Mouse (Mus musculus) forebrain, embryonic 14.5 days (tissue): ENCODE data around the gene Grem2. TPM values are rescaled to one million over a fixed set of nuclear protein-coding genes. Genes with fewer than 3 reads are reported as not detected.

Experiments
- ATAC-seq: fragments of 200-750 bp; cut with Nextera tagmentation; 2 replicates; pipeline ENCODE4 v1.8.0; 2017; ENCODE audit warnings: mild to moderate bottlenecking, moderate library complexity
- DNase-seq: peaks from one replicate; pipeline ENCODE4 v3.0.0-alpha.2; 2015; ENCODE audit warnings: low spot score
- H3K27ac ChIP-seq: fragments of 300-500 bp; sonication (generic); 2 replicates; pipeline ENCODE4 v1.5.1; 2014; ENCODE audit warnings: low read depth, mild to moderate bottlenecking, control low read depth, low read length, moderate library complexity
- H3K27me3 ChIP-seq: fragments of 300-500 bp; sonication (generic); replicated peaks from 2 replicates; pipeline ENCODE4 v1.6.1; 2014; ENCODE audit warnings: low read length, control low read depth, mixed read lengths; ENCODE audit not compliant: control insufficient read depth, insufficient read depth
- H3K36me3 ChIP-seq: fragments of 300-500 bp; sonication (generic); 2 replicates; pipeline ENCODE4 v1.6.1; 2014; ENCODE audit warnings: low read length, control low read depth; ENCODE audit not compliant: control insufficient read depth, insufficient read depth
- H3K4me1 ChIP-seq: fragments of 300-500 bp; sonication (generic); 2 replicates; pipeline ENCODE4 v1.6.1; 2014; ENCODE audit warnings: antibody characterized with exemption, low read length, control low read depth; ENCODE audit not compliant: control insufficient read depth, insufficient read depth
- H3K4me2 ChIP-seq: fragments of 300-500 bp; sonication (generic); 2 replicates; pipeline ENCODE4 v1.6.1; 2014; ENCODE audit warnings: mild to moderate bottlenecking, control low read depth, low read length
- H3K4me3 ChIP-seq: fragments of 300-500 bp; sonication (generic); 2 replicates; pipeline ENCODE4 v1.5.1; 2014; ENCODE audit warnings: low read depth, low read length, control low read depth
- H3K9ac ChIP-seq: fragments of 300-500 bp; sonication (generic); 2 replicates; pipeline ENCODE4 v1.6.1; 2014; ENCODE audit warnings: mild to moderate bottlenecking, low read length, control low read depth, moderate library complexity
- H3K9me3 ChIP-seq: fragments of 300-500 bp; sonication (generic); replicated peaks from 2 replicates; pipeline ENCODE4 v1.6.1; 2016; ENCODE audit warnings: low read length, control low read depth, mixed read lengths; ENCODE audit not compliant: control insufficient read depth
- WGBS: fragments of 180-500 bp; shearing (Covaris S2); extraction: QIAGEN DNeasy Blood & Tissue Kit; methylation state at CpG from one replicate; pipeline ENCODE4 v1.1.7; 2014; 5-methylcytosine and 5-hydroxymethylcytosine counted together
- polyA plus RNA-seq: library from polyadenylated mRNA; unstranded; fragments of >200 nt; fragmentation: Nextera tagmentation; extraction: Ambion mirVana; gene quantifications from 2 replicates; pipeline ENCODE4 v1.2.1, GENCODE M21; 2014

Grem2 gene
- polyA plus RNA-seq, 1 experiment from 2014 or later: 0.43 TPM

DNA sequence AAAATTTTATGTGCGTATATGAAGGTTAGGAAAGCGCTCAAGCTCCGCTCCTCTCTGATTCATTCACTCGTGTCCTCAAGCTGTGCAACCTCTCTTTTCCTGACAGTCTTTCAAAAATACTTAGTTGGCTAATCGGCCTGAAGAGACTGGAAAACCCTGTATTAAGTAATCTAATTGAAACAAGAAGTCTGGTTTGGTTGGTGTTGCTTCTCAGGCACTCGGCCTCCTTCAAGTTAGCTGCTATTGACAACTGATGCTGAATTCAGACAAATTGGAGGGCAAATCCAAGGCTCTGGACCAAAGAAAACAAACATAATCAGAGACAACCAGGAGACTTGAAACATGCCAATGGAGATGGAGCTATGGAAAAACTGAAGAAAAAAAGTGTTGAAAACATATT, 76.8 kb downstream of the Grem2 start:
- H3K4me1 ChIP-seq: no peaks in the 10 kb centered on the region
- H3K9me3 ChIP-seq: no peaks in the 10 kb centered on the region
- WGBS: 93% methylated on average over 6 of the region's 6 CpGs
- DNase-seq (no peak), ATAC-seq (no peak)
- H3K4me3 ChIP-seq: no peak overlapping the region
- no peak overlapping the region for H3K9ac ChIP-seq
- H3K4me2 ChIP-seq: no peak overlapping the region
- no peak overlapping the region for H3K27ac ChIP-seq
- no peaks in the 10 kb centered on the region for H3K27me3 ChIP-seq
- H3K36me3 ChIP-seq: no peaks in the 10 kb centered on the region

DNA sequence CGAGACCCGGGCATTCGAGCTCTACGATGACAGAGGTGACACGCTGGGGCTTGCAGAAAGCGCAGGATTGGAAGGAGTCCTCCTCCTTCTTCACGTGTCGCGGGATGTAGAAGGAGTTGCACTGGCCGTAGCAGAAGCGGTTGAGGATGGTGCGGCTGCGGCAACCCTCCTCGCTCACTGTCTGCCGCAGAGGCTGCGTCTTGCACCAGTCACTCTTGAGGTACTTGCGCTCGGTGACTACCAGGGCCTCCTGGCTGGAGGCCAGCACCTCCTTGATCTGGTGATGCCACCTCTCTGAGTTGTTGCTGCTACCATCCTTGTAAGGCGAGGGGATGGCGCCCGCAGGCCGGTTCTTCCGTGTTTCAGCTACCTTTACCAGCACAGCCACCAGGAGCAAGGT, 84.8 kb downstream of the Grem2 start:
- WGBS: 95% methylated on average over 23 of the region's 23 CpGs
- Histone ChIP-seq H3K4me2 (no peak overlapping the region), H3K27ac (no peak overlapping the region), H3K36me3 (no peaks in the 10 kb centered on the region), H3K9me3 (no peaks in the 10 kb centered on the region), H3K4me3 (no peak overlapping the region), H3K4me1 (no peaks in the 10 kb centered on the region), H3K27me3 (no peaks in the 10 kb centered on the region), H3K9ac (no peak overlapping the region)
- no peak for DNase-seq
- ATAC-seq: no peak

DNA sequence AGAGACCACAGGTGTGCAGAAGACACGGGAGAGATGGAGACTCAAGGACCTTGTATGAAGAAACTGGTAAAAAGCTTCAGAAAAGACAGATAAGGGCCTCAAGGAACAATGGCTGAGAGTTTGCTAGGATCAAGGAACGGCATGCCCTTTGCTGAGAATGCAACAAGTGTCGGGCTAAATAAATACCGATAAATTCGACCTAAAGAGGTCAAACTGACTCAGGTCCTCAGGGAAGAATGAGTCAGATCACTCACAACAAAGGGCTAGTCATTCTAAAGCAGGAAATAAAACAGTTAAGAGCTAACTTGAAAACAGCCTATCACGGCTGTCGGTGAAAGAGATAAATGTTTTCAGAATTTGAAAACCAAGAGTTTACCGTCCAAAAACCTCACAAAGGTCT, 95.1 kb downstream of the Grem2 start:
- 82% methylated on average over 8 of the region's 8 CpGs for WGBS

DNA sequence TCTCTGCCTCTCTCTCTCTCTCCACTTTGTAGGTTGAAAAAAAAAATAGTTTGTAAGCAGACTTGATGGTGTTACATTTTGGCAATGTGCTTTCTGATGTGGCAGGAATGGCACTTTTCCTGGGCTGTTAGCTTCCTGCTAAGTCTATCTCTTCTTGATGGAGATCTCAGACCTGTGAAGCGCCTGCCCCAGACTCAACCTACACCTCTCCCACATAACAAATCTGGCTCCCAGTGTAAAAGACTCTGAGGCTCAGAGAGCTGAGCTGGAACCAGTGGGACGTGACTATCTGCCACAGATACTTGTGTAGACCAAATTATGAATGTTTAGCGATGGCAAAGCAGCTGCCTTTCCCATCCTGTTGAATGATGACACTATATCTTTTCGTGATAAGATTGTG, 109.8 kb downstream of the Grem2 start:
- H3K4me1 ChIP-seq: no peaks in the 10 kb centered on the region
- no peak for DNase-seq
- no peaks in the 10 kb centered on the region for H3K36me3 ChIP-seq
- no peak overlapping the region for H3K9ac ChIP-seq
- H3K4me3 ChIP-seq: no peak overlapping the region
- H3K27ac ChIP-seq: no peak overlapping the region
- 94% methylated on average over 4 of the region's 4 CpGs for WGBS
- H3K27me3 ChIP-seq: no peaks in the 10 kb centered on the region
- no peak overlapping the region for H3K4me2 ChIP-seq
- no peaks in the 10 kb centered on the region for H3K9me3 ChIP-seq
- ATAC-seq: no peak

More for the DNA sequence above, 95.1 kb downstream of the Grem2 start:
- DNase-seq (no peak), ATAC-seq (no peak)
- no peak overlapping the region for H3K4me2 ChIP-seq
- H3K27me3 ChIP-seq: no peaks in the 10 kb centered on the region
- no peak overlapping the region for H3K9ac ChIP-seq
- no peaks in the 10 kb centered on the region for H3K9me3 ChIP-seq
- no peak overlapping the region for H3K27ac ChIP-seq
- H3K36me3 ChIP-seq: no peaks in the 10 kb centered on the region
- H3K4me3 ChIP-seq: no peak overlapping the region
- no peaks in the 10 kb centered on the region for H3K4me1 ChIP-seq

DNA sequence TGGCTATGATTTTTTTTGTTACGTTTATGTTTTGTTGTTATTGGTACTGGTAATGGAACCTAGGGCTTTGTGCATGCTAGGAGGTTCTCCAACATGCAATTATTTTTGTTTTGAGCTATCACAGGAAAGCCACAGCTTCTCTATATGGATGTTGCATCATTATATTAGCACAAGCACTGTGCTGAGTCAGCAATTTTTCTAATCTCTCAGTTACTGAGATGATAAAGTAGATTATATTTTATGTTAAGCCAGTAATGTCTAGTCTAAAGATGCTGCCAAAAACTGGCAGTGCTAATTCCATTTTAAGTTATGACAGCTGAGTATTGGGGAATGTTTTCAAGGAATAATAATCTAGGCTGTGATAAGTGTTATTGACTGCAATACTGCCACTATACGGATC, 133.0 kb downstream of the Grem2 start:
- Histone ChIP-seq H3K27ac (no peak overlapping the region), H3K9ac (no peak overlapping the region), H3K4me1 (no peaks in the 10 kb centered on the region), H3K36me3 (no peaks in the 10 kb centered on the region), H3K4me3 (no peak overlapping the region), H3K9me3 (no peaks in the 10 kb centered on the region), H3K27me3 (no peaks in the 10 kb centered on the region), H3K4me2 (no peak overlapping the region)
- WGBS: 94% methylated on average over 2 of the region's 2 CpGs
- DNase-seq (no peak), ATAC-seq (no peak)
